Mouse (Mus musculus) spleen, adult 2 months (tissue): ENCODE results near the gene Tinag.

ENCODE experiments used
- CTCF ChIP-seq: fragments of 200-500 bp; IDR thresholded peaks from 2 replicates; pipeline ENCODE4 v1.5.1; 2011; ENCODE audit warnings: mild to moderate bottlenecking, inconsistent platforms; ENCODE audit not compliant: insufficient read depth, insufficient read length, insufficient replicate concordance; ENCODE audit errors: extremely low read depth
- POLR2A ChIP-seq: fragments of 200-500 bp; IDR thresholded peaks from 2 replicates; pipeline ENCODE4 v1.6.1; 2011; ENCODE audit warnings: low read depth, low read length, inconsistent platforms

- TF ChIP-seq CTCF (no peak), POLR2A (no peak)
Measured at GRCm38 (mm10) chr9:77054426-77055193, 9.0 kb upstream of the Tinag start.
